Mouse (Mus musculus): ENCODE measurements around the gene Efna2.

DNA sequence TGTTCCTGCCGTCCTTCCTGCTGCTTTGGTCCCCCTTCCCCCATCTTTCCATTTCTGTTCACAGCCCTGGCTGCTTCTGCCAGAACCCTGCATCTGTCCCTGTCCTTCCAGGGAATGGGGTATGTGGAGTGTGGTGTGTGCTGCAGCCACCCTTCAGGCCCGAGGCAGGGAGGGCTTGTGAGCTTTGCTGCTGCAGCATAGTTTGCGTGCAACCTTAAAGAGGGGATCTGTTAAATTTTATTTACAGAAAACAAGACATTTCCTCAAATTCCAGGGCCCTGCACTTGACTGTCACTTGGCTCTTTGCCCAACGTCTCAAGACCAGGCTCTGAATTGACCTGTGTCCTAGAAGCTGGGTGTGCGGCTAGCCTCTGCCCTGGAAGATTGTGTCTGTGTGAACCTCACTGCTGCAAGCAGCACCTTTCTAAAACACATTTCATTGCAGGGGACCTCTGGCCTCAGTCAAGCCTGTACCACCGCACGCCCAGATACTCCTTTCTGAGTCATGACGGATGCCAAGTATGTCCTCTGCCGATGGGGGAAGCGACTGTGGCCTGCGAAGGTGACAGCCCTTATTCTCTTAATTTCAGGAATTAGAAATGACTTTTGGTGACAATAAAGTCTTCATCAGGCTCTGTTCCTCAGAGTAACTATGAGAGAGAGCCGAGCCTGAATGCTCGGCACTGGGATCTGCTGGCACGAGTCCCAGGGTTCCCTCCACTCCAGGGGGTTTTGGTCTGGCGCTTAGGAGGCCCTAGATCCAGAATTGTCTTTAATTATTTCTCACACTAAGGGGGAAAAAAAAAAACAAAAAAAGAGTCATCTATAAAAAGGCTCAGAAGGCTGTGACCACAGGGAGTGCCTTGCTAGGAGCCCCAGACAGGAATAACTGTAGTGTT is 48.8 kb downstream of the Efna2 start:
- TF ChIP-seq CTCF (IDR thresholded peaks at IDR 0.05; ENCODE audit: low read depth): no peak
- TF ChIP-seq EP300 (optimal IDR thresholded peaks at IDR 0.05): no peak

Measured in stomach, postnatal 0 days (tissue).